Mouse (Mus musculus): ENCODE results near the gene Irf4.

DNA sequence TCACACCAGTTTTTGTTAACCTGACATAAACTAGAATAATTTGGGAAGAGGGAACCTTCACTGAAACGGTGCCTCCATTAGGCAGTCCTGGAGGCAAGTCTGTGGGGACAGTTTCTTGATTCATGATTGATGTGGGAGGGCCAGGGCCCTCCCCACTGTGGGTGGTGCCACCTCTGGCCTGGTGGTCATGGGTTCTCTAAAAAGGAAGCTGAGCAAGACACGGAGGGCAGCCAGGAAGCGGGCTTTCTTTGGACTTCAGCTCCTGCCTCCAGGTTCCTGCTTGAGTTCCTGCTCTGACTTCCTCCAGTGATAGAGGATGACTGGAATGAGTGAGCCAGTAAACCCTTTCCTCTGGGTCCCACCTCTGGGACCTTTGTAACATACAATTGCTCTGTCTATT lies 39.4 kb downstream of the Irf4 start:
- TF ChIP-seq CTCF (conservative IDR thresholded peaks at IDR 0.05; ENCODE audit: low read length): no peak
- no peak for TF ChIP-seq POU5F1 (IDR thresholded peaks at IDR 0.05; ENCODE audit: borderline replicate concordance, low read length)
